Mouse (Mus musculus) MEL (cell line): ENCODE results near the gene Mrpl58. TPM values are rescaled to one million over a fixed set of nuclear protein-coding genes. Genes with fewer than 3 reads are reported as not detected.

Experiments
- DNase-seq: peaks from one replicate; pipeline ENCODE4 v3.0.0; 2011; ENCODE audit warnings: low read depth, low spot score
- H3K27ac ChIP-seq: 2 replicates; pipeline ENCODE4 v1.5.1; 2012; ENCODE audit warnings: low read depth, mild to moderate bottlenecking, control low read depth, low read length, moderate library complexity; ENCODE audit not compliant: control insufficient read depth
- H3K27me3 ChIP-seq, 2 experiments: fragments of 150-350 bp in 1 of 2; sonication (generic) in 1 of 2; 2 replicates each; pipeline ENCODE4 v1.6.1; 2012; ENCODE audit warnings: low read length in 2 of 2, mild to moderate bottlenecking in 2 of 2, improper control_type of control experiment in 1 of 2, moderate library complexity in 1 of 2; ENCODE audit not compliant: insufficient read depth in 2 of 2, control insufficient read depth in 1 of 2
- H3K36me3 ChIP-seq, 2 experiments: 2 replicates each; pipeline ENCODE4 v1.6.1; 2012 to 2014; ENCODE audit warnings: low read length in 2 of 2, improper control_type of control experiment in 1 of 2, inconsistent platforms in 1 of 2, mild to moderate bottlenecking in 1 of 2; ENCODE audit not compliant: insufficient read depth in 2 of 2, control insufficient read depth in 1 of 2
- H3K4me1 ChIP-seq, 2 experiments: fragments of 150-350 bp in 1 of 2; sonication (generic) in 1 of 2; 2 replicates each; pipeline ENCODE4 v1.6.1; 2012; ENCODE audit warnings: low read length in 2 of 2, improper control_type of control experiment in 1 of 2, mild to moderate bottlenecking in 1 of 2; ENCODE audit not compliant: insufficient read depth in 2 of 2, control insufficient read depth in 1 of 2
- H3K4me3 ChIP-seq, 2 experiments: fragments of 150-350 bp in 1 of 2; sonication (generic) in 1 of 2; 2 replicates each; pipeline ENCODE4 v1.5.1; 2012; ENCODE audit warnings: low read depth in 2 of 2, low read length in 2 of 2, mild to moderate bottlenecking in 2 of 2, moderate library complexity in 2 of 2, control low read depth in 1 of 2, improper control_type of control experiment in 1 of 2; ENCODE audit not compliant: control insufficient read depth in 1 of 2, insufficient read depth in 1 of 2
- H3K79me2 ChIP-seq: 2 replicates; pipeline ENCODE4 v1.6.1; 2012; ENCODE audit warnings: mild to moderate bottlenecking, low read length, moderate library complexity; ENCODE audit not compliant: control insufficient read depth, poor library complexity, insufficient read depth
- H3K9ac ChIP-seq: 2 replicates; pipeline ENCODE4 v1.6.1; 2012; ENCODE audit warnings: low read depth, mild to moderate bottlenecking, control low read depth, low read length, moderate library complexity; ENCODE audit not compliant: control insufficient read depth, poor library complexity, severe bottlenecking
- H3K9me3 ChIP-seq: fragments of 150-350 bp; sonication (generic); replicated peaks from 2 replicates; pipeline ENCODE4 v1.6.1; 2012; ENCODE audit warnings: mild to moderate bottlenecking, low read length, improper control_type of control experiment, moderate library complexity; ENCODE audit not compliant: insufficient read depth
- BHLHE40 ChIP-seq: IDR thresholded peaks from 2 replicates; pipeline ENCODE4 v1.6.1; 2012; ENCODE audit warnings: low read depth, mild to moderate bottlenecking, inconsistent platforms, low read length, improper control_type of control experiment, borderline replicate concordance
- CHD1 ChIP-seq: IDR thresholded peaks from 2 replicates; pipeline ENCODE4 v1.6.1; 2012; ENCODE audit warnings: low read depth, mild to moderate bottlenecking, inconsistent platforms, low read length, improper control_type of control experiment
- CHD2 ChIP-seq: IDR thresholded peaks from 2 replicates; pipeline ENCODE4 v1.6.1; 2011; ENCODE audit warnings: low read length, improper control_type of control experiment
- E2F4 ChIP-seq: IDR thresholded peaks from 2 replicates; pipeline ENCODE4 v1.6.1; 2011; ENCODE audit warnings: low read depth, low read length, improper control_type of control experiment, borderline replicate concordance
- ELF1 ChIP-seq: IDR thresholded peaks from 2 replicates; pipeline ENCODE4 v1.6.1; 2014; ENCODE audit warnings: low read depth, mild to moderate bottlenecking, inconsistent platforms, low read length, improper control_type of control experiment, moderate library complexity
- EP300 ChIP-seq, 2 experiments: IDR thresholded peaks; 2 replicates each; pipeline ENCODE4 v1.6.1; 2011; ENCODE audit warnings: improper control_type of control experiment in 2 of 2, low read length in 2 of 2, low read depth in 1 of 2, mild to moderate bottlenecking in 1 of 2
- ETS1 ChIP-seq: IDR thresholded peaks from 2 replicates; pipeline ENCODE4 v1.6.1; 2012; ENCODE audit warnings: low read depth, mild to moderate bottlenecking, inconsistent platforms, low read length, improper control_type of control experiment, moderate library complexity
- GABPA ChIP-seq: IDR thresholded peaks from 2 replicates; pipeline ENCODE4 v1.6.1; 2012; ENCODE audit warnings: low read depth, mild to moderate bottlenecking, inconsistent platforms, low read length, improper control_type of control experiment, moderate library complexity
- JUND ChIP-seq: IDR thresholded peaks from 2 replicates; pipeline ENCODE4 v1.6.1; 2011; ENCODE audit warnings: low read depth, mild to moderate bottlenecking, improper control_type of control experiment, low read length
- KAT2A ChIP-seq: conservative IDR thresholded peaks from 2 replicates; pipeline ENCODE4 v1.6.1; 2012; ENCODE audit warnings: low read depth, low read length, improper control_type of control experiment, inconsistent platforms
- MXI1 ChIP-seq: IDR thresholded peaks from 2 replicates; pipeline ENCODE4 v1.6.1; 2011; ENCODE audit warnings: mild to moderate bottlenecking, low read depth, low read length, improper control_type of control experiment
- MYB ChIP-seq: IDR thresholded peaks from 2 replicates; pipeline ENCODE4 v1.6.1; 2011; ENCODE audit warnings: mild to moderate bottlenecking, low read depth, low read length, improper control_type of control experiment
- NELFE ChIP-seq: IDR thresholded peaks from 2 replicates; pipeline ENCODE4 v1.6.1; 2011; ENCODE audit warnings: low read depth, low read length, improper control_type of control experiment
- POLR2A ChIP-seq, 2 experiments: IDR thresholded peaks; 2 replicates each; pipeline ENCODE4 v1.6.1; 2011 to 2012; ENCODE audit warnings: low read length in 2 of 2, mild to moderate bottlenecking in 2 of 2, control low read depth in 1 of 2, improper control_type of control experiment in 1 of 2, low read depth in 1 of 2, moderate library complexity in 1 of 2; ENCODE audit not compliant: control insufficient read depth in 1 of 2, insufficient read depth in 1 of 2, poor library complexity in 1 of 2
- RAD21 ChIP-seq: IDR thresholded peaks from 2 replicates; pipeline ENCODE4 v1.6.1; 2011; ENCODE audit warnings: mild to moderate bottlenecking, low read depth, low read length, improper control_type of control experiment
- RCOR1 ChIP-seq: IDR thresholded peaks from 2 replicates; pipeline ENCODE4 v1.6.1; 2012; ENCODE audit warnings: low read depth, mild to moderate bottlenecking, inconsistent platforms, low read length, improper control_type of control experiment
- SIN3A ChIP-seq: IDR thresholded peaks from 2 replicates; pipeline ENCODE4 v1.6.1; 2012; ENCODE audit warnings: low read length, improper control_type of control experiment, inconsistent platforms
- SMC3 ChIP-seq: IDR thresholded peaks from 2 replicates; pipeline ENCODE4 v1.6.1; 2011; ENCODE audit warnings: low read depth, low read length, improper control_type of control experiment
- TBP ChIP-seq: IDR thresholded peaks from 2 replicates; pipeline ENCODE4 v1.8.0; 2011; ENCODE audit warnings: low read depth, low read length, improper control_type of control experiment
- TCF12 ChIP-seq: IDR thresholded peaks from 2 replicates; pipeline ENCODE4 v1.6.1; 2014; ENCODE audit warnings: low read depth, mild to moderate bottlenecking, inconsistent platforms, low read length, improper control_type of control experiment, moderate library complexity
- USF1 ChIP-seq: IDR thresholded peaks from 2 replicates; pipeline ENCODE4 v1.6.1; 2014; ENCODE audit warnings: low read depth, mild to moderate bottlenecking, inconsistent platforms, low read length, improper control_type of control experiment, moderate library complexity
- USF2 ChIP-seq, 2 experiments: IDR thresholded peaks; 2 replicates each; pipeline ENCODE4 v1.6.1; 2011 to 2012; ENCODE audit warnings: improper control_type of control experiment in 2 of 2, low read length in 2 of 2, borderline replicate concordance in 1 of 2, inconsistent platforms in 1 of 2, low read depth in 1 of 2, mild to moderate bottlenecking in 1 of 2; ENCODE audit not compliant: insufficient read depth in 1 of 2
- ZKSCAN1 ChIP-seq: IDR thresholded peaks from 2 replicates; pipeline ENCODE4 v1.6.1; 2012; ENCODE audit warnings: low read depth, mild to moderate bottlenecking, inconsistent platforms, low read length, improper control_type of control experiment, moderate library complexity
- ZNF384 ChIP-seq: IDR thresholded peaks from 2 replicates; pipeline ENCODE4 v1.6.1; 2012; ENCODE audit warnings: low read depth, mild to moderate bottlenecking, inconsistent platforms, low read length, improper control_type of control experiment
- polyA plus RNA-seq, 2 experiments: library from polyadenylated mRNA; stranded (reverse) in 1 of 2; unstranded in 1 of 2; fragments of >175 nt in 1 of 2; fragments of >200 nt in 1 of 2; gene quantifications; 2 replicates each; pipeline versions ENCODE4 v1.2.1 to v1.2.4; 2012; ENCODE audit warnings: low replicate concordance in 2 of 2, low read depth in 1 of 2; ENCODE audit not compliant: insufficient read length in 2 of 2, insufficient read depth in 1 of 2, missing spikeins in 1 of 2
- total RNA-seq: library from RNA; depleted of rRNA; stranded (reverse); fragments of 300-350 nt; gene quantifications from 2 replicates; pipeline ENCODE4 v1.2.3, GENCODE M21; 2012

Gene Mrpl58
- total and polyA plus RNA-seq, 3 experiments = 137 TPM; not detected in 1

GRCm38 (mm10) chr11:115460976-115461375 is 57.4 kb downstream of the Mrpl58 start:
- H3K4me3 ChIP-seq = no peak overlapping the region
- H3K79me2 ChIP-seq = no peaks in the 10 kb centered on the region
- no peak for TF ChIP-seq BHLHE40
- no peak for TF ChIP-seq CHD1
- no peak for TF ChIP-seq ETS1
- no peak for TF ChIP-seq ZKSCAN1
- TF ChIP-seq EP300 (IDR thresholded peaks at IDR 0.05; ENCODE audit: low read depth in 1 of 2, low read length in 2 of 2) = no peak
- no peak for TF ChIP-seq SIN3A
- no peak for TF ChIP-seq JUND
- TF ChIP-seq KAT2A = no peak
- no peak for TF ChIP-seq TCF12
- no peak for TF ChIP-seq CHD2
- TF ChIP-seq NELFE = no peak
- TF ChIP-seq MXI1 = no peak
- no peak for TF ChIP-seq SMC3
- no peak overlapping the region for H3K27ac ChIP-seq
- H3K4me1 ChIP-seq = peaks cover 0 to 8% of the 10 kb centered on the region in 2 experiments; a peak in 2 of 4 replicates
- H3K9me3 ChIP-seq = no peaks in the 10 kb centered on the region
- H3K27me3 ChIP-seq = peaks cover 0 to 9% of the 10 kb centered on the region in 2 experiments; a peak in 2 of 4 replicates
- H3K9ac ChIP-seq = no peak overlapping the region
- H3K36me3 ChIP-seq = peaks cover 0 to 3% of the 10 kb centered on the region in 2 experiments; a peak in 1 of 4 replicates
- DNase-seq = no peak

GRCm38 (mm10) chr11:115461846-115462242 is 58.3 kb downstream of the Mrpl58 start:
- peaks cover 0 to 3% of the 10 kb centered on the region in 2 experiments; a peak in 1 of 4 replicates for H3K36me3 ChIP-seq
- H3K79me2 ChIP-seq = no peaks in the 10 kb centered on the region
- H3K27me3 ChIP-seq = peaks cover 0 to 9% of the 10 kb centered on the region in 2 experiments; a peak in 2 of 4 replicates
- H3K9ac ChIP-seq = no peak overlapping the region
- H3K4me1 ChIP-seq = peaks cover 0 to 8% of the 10 kb centered on the region in 2 experiments; a peak in 2 of 4 replicates
- no peak overlapping the region for H3K27ac ChIP-seq
- TF ChIP-seq MYB (no peak), TCF12 (no peak), CHD1 (no peak), CHD2 (no peak), TBP (no peak), USF2 (IDR thresholded peaks at IDR 0.05; ENCODE audit: borderline replicate concordance in 1 of 2, insufficient read depth in 1 of 2, low read depth in 1 of 2, low read length in 2 of 2) (no peak), ELF1 (no peak), POLR2A (IDR thresholded peaks at IDR 0.05; ENCODE audit: control insufficient read depth in 1 of 2, insufficient read depth in 1 of 2, low read depth in 1 of 2, low read length in 2 of 2, poor library complexity in 1 of 2) (no peak), ZKSCAN1 (no peak), RCOR1 (no peak), ZNF384 (no peak), EP300 (IDR thresholded peaks at IDR 0.05; ENCODE audit: low read depth in 1 of 2, low read length in 2 of 2) (no peak), NELFE (no peak), USF1 (no peak), GABPA (no peak), KAT2A (no peak), RAD21 (no peak), E2F4 (no peak)
- H3K9me3 ChIP-seq = no peaks in the 10 kb centered on the region
- no peak for DNase-seq
- H3K4me3 ChIP-seq = no peak overlapping the region
